Mouse (Mus musculus) lung, adult 2 months (tissue): ENCODE data around the gene Gm28308.

Source experiments
- CTCF ChIP-seq: fragments of 200-500 bp; IDR thresholded peaks from 2 replicates; pipeline ENCODE4 v1.5.1; 2011; ENCODE audit warnings: mild to moderate bottlenecking, low read length, control low read depth; ENCODE audit not compliant: insufficient read depth
- POLR2A ChIP-seq: fragments of 200-500 bp; IDR thresholded peaks from 2 replicates; pipeline ENCODE4 v1.6.1; 2011; ENCODE audit warnings: low read depth, mild to moderate bottlenecking, control low read depth, low read length, borderline replicate concordance; ENCODE audit errors: extremely low read depth

- TF ChIP-seq CTCF (no peak), POLR2A (no peak)
Observed at GRCm38 (mm10) chr6:52200751-52201250, 12.3 kb downstream of the Gm28308 start.
